Mouse (Mus musculus): ENCODE measurements around the gene Tcte1. TPM values are rescaled to one million over a fixed set of nuclear protein-coding genes. Genes with fewer than 3 reads are reported as not detected.

The Tcte1 gene
- total RNA-seq, 2 experiments from 2014 or later, result 0.58 to 0.64 TPM

DNA sequence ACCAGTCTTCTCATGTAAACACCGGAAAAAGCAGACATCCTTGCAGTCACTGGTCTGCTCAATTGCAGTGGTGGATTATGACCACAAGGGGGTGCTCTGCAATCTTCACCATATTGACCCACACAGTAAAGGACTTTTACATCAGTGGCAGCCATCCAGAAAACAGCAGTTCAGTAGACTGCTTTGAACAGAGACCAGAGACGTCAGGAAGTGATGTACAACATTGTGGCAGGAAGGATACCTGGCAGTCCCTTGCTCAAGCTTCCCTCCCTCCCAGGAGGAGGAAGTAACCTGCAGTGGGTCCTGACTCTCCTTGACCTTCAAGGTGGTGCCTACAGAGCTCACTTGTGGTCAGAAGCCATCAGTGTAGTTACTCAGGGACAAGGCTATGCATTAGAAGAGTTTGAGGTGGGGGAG is 58.3 kb downstream of the Tcte1 start:
- intact Hi-C loops (cut with DNase I), result loop anchor here (5.0 kb wide), 2 partner anchors 46 to 61 kb away; no protein-coding TSS in a partner anchor
- DNase-seq, result peak; percentile 78

DNA sequence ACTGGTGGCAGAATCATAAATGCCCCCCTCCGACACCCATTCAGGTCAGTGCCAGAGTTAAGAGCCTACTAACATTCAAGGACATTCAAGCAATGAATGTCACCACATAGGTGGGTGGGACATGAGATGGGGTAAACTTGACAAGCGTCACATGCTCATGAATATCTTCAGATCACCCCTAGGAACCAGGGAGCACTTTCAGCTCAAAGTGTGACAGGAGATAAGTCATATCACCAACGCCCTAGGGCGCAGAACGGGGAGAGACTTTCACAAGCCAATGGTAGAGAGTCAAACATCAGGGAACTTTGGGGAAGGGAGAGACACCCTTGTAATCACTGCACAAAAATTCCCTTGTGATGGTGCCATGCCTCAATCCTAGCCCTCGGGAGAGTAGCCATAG is 59.0 kb downstream of the Tcte1 start:
- intact Hi-C loops (cut with DNase I), result loop anchor here (5.0 kb wide), 2 partner anchors 45 to 60 kb away; no protein-coding TSS in a partner anchor
- DNase-seq, result no peak

DNA sequence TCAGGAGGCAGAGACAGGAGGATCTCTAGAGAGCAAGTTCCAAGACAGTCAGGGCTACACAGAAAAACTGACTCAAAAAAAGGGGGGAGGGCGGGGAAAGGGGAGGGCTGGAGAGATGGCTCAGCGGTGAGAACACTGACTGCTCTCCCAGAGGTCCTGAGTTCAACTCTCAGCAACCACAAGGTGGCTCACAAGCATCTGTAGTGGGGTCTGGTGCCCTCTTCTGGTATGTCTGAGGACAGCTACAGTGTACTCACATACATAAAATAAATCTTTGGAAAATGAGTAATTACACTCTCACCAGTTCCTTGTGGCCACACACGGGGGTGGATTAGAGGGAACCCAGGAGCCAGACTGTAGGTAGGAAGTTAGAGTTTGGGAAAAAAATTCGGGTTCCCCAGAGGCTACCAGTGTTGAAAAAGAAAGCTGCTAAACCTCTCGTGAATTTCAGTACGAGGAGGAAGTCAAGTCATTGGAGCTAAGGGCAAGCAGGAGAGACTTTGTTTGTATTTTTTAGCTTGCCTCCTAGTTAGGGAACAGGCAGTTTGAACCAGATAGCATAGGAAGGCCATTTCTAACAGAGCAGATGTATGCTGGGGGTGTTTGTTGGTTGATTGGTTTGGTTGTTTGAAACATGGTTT is 59.6 kb downstream of the Tcte1 start:
- intact Hi-C loops (cut with DNase I), result loop anchor here (5.0 kb wide), 2 partner anchors 44 to 59 kb away; no protein-coding TSS in a partner anchor
- DNase-seq, result no peak

DNA sequence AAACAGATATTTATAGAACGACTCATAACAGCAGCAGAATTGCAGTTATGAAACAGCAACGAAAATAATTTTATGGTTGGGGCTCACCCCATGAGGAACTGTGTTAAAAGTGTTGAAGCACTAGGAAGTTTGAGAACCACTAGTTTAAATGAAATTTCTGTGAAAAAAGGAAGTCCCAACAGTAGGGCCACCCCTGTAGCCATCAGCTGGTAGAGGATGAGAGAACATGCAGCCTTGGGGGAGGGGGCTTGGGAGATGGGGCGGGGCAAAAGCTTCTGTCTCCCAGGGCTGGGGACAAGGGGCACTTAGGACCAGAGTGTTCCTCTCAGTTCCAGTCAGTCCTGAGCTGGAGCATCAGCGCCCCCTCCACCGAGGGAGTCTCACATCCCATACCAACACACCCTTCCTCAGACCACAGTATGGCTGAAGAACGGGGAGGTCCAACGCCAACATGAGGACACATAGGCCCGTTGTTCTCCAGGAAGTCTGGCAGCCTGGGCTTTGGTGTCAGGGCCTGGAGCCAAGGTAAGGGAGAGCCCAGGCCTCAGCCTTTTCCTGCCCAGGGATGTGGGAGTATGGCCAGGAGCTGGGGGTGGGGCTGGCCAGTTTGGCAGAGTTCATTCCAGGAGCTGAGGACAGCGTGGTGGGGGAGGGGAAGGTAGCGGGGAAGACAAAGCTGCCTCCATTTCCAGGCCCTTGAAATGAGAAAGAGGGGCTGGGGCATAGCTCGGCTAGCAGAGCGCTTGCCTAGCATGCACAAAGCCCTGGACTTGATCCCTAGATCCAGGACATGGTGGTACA is 61.1 kb downstream of the Tcte1 start:
- intact Hi-C loops (cut with DNase I), result loop anchor here (5.0 kb wide), 2 partner anchors 43 to 58 kb away; no protein-coding TSS in a partner anchor
- peak; percentile 96 for DNase-seq

DNA sequence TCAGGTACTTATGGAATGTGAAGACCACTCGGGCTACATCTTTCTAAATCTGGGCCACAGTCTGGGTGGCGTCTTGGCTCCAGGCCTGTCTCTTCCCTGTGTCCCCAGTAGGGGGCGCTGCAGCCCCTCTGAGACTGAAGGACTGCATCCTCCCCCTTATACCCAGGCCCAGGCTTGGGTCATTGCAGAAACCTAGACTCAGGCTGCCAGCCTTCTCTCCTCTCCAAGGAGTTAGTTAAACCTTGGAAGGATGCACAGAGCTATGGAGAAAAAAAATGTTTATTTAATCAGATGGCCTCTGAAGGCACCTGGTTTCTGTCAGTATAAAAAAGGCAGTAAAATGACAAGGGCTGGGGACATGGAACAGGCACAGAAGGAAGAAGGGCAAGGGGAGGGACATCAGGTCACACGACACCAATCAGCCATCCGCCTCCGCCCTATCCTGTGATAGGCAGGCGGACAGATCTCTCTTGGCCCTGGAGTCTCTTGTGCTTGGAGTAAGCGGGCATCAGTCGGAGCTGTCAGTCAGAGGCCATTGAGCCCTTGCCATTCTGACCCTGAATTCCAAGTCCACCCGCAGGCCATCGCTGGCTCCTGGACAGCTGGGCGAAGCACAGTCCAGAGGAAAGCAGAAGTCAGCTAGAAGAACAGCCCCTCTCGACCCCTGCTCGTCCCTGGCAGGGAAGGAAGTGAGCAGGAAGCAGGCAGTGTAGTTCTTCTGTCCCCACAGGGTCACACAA is 61.9 kb downstream of the Tcte1 start:
- peak; percentile 88 for DNase-seq
- intact Hi-C loops (cut with DNase I), result loop anchor here (5.0 kb wide), 2 partner anchors 42 to 57 kb away; no protein-coding TSS in a partner anchor

DNA sequence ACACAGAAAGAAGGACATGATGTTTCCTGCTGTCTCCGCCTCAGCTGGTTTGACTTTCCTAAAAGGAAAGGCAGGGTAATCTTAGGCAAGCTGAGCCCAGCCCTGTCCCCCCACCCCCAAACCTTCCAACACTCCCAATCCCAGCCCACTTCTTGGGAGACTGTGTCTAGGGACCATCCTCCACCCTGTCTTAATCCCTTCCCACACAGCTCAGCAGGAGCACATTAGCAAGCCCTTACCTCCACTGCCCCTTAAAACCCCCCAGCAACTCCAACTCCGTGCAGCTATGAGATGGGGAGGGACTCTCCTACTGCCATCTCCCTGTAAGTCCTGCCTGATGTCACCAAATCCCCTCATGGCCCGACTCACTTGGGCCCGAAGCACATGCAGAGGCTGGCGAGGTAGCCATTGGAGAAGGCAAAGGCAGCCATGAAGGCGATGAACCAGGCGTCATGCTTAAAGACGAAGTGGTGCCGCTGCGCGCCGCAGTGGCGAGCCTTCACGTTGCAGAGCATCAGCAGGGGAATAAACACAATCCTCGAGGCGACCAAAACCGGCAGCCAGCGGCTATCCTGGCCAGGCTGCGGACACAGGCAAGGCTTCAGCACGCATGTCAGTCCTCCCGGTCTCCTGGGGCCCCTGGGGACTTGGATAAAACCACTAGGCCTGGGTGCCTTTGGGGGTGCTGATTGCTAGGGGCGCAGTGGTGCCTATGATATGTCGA is 62.7 kb downstream of the Tcte1 start:
- intact Hi-C loops (cut with DNase I), result no loop called here
- DNase-seq, result no peak

DNA sequence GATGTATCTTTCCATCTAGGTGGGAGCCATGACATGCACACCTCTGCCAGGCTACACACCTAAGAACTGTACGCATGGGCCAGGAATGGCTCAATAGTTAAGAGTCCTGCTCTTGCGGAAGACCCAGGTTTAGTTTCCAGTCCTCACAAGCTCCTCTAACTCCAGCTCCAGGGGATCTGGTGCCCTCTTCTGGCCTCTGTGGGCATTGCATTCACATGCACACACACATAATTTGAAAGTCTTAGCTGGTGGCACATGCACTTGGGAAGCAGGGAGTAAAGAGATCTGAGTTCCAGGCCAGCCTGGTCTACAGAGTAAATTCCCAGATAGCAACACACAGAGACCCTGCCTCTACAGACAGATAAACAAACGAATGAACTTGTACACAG is 63.2 kb downstream of the Tcte1 start:
- DNase-seq, result no peak
- intact Hi-C loops (cut with DNase I), result no loop called here

DNA sequence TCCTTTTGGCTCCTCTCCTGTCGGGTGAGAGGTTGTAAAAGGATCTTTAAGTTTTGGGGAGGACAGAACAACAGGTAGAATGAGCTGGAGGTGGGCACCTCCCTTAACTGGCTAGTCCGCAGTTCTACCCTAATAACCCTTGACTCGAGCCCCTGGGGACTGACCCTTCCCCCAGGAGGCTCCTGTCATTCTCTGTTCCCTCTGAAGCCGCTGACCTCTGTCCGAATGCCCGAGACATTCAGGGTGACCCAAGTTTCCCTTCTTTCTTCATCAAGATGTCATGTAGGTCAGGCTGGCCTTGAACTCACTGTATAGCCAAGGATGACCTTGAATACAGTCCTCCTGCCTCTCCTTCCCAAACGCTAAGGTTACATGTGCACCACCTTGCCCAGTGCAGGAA is 65.1 kb downstream of the Tcte1 start:
- intact Hi-C loops (cut with DNase I), result no loop called here
- DNase-seq, result no peak

DNA sequence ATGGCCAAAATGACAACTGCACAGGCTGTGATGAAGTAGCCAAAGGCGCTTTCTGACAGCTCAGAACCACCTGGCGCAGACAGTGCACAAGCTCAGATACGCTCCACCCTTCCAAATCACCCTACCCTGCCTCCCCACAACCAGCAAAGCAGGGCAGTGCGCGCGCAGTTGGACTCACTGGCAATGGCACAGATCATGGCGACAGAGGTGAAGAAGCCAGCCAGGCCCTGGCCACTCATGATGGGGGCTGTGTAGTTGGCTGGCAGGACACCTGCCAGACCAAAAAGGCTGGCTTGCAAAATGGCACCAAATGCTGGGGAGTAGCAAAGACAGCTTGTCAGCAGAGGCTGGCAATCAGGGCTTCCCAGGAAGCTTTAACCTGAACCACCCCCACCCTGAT is 66.0 kb downstream of the Tcte1 start:
- intact Hi-C loops (cut with DNase I), result no loop called here
- DNase-seq, result no peak

DNA sequence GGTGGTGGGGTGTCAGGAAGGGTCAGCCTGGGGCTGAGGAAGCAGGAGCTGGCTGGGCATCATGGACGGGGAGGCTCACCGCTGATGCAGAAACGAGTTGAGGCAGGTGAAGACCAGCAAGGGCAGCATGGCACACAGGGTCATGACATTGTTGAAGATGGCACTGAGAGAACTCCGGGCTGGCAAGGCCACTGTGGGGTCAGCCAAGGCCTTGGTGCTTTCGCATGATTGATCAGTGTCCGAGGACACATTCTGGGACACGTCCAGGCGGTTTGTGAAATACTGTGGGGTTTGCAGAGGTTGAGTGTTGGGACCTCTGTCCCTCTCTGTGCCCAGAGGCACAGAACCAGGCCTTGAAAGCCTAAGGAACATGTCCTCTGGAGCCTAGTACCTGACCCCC is 66.6 kb downstream of the Tcte1 start:
- intact Hi-C loops (cut with DNase I), result no loop called here
- DNase-seq, result no peak

DNA sequence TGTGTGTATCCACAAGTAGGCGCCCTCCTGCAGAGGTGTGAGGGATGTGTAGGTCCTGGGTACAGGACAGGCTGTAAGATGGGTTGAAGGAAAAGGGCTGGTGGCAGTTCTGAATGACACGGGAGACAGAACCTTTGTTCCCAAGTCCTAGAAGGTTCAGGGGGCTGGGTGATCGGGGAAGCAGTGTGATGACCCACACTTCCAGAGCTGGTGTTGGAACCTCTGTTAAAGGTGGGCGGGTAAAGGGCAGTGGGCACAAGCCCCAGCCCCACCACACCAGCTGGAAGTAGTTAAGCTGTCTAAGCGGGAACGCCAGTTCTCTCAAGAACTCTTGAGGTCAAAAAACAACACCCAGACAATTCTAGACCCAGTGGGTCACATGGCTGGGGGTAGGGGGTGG is 67.2 kb downstream of the Tcte1 start:
- no peak for DNase-seq
- intact Hi-C loops (cut with DNase I), result no loop called here

DNA sequence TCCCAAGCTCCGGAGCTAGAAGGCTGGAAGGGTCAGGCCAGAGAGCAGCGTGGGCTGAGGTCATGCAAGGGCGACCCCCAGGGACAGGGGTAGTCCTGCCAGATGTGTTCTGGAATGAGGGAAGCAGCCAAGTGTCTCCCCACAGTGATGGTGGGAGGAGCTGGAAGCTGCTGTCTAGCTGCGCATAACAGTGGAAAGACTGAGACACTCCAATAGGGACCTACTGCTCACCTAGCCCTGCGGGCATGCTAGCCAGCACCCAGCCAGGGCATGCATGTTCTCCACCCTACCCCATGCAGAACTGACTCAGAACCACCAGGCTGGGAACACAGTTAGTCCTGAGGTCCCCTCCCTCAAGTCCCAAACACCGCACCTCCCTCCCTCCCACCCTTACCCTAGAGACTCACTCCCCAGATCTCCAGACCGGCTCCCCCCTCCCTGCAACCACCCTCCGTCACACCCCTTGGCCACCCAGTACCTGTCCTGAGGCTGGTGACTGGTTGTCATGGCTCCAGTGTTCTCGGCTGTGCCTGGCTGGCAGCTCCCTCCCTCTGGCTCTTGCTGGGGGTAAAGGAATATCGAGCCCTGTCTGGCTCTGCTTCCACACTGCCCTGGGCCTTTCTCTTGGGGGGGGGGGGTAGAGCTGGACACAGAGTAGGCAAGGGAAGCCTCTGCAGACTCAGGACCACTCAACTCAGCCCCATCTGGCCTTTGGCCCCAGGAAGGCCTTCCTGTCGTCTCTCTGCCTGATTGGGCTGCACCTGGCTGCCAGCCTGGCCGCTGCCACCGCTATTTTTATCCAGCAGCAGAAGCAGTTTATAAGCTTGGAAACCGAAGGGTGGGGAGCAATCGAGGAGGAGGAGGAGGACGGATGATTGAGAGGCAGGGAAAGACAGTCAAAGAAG is 68.7 kb downstream of the Tcte1 start:
- intact Hi-C loops (cut with DNase I), result no loop called here
- DNase-seq, result no peak

Other genes starting within 250 kb of the Tcte1 start
- 10 to 100 TPM; 56.5 to 57.1 TPM for gene Cdc5l, start 89.7 kb upstream of the Tcte1 start, total RNA-seq (2021)
- 1 to 10 TPM; 2.0 to 3.0 TPM for gene Spats1, start 48.0 kb upstream of the Tcte1 start, total RNA-seq (2021)
- gene Aars2, start 16.6 kb upstream of the Tcte1 start, total RNA-seq (2021), result 10 to 100 TPM; 24.2 to 26.2 TPM
- 10 to 100 TPM; 90.3 to 92.2 TPM for gene Tmem151b, start 26.2 kb downstream of the Tcte1 start, total RNA-seq (2021)
- gene Nfkbie, start 32.3 kb downstream of the Tcte1 start, total RNA-seq (2021), result 1 to 10 TPM; 2.4 to 2.7 TPM
- 10 to 100 TPM; 39.2 to 40.2 TPM for gene Slc35b2, start 40.4 kb downstream of the Tcte1 start, total RNA-seq (2021)
- gene Hsp90ab1, start 49.8 kb downstream of the Tcte1 start, total RNA-seq (2021), result 1,000 to 10,000 TPM; 1,680 to 1,682 TPM
- 10 to 100 TPM; 68.8 to 69.9 TPM for gene Slc29a1, start 76.2 kb downstream of the Tcte1 start, total RNA-seq (2021)
- gene Mymx, start 78.7 kb downstream of the Tcte1 start, total RNA-seq (2021), result not detected
- 1 to 10 TPM in 1 of 2 experiments, under 1 TPM in 1; 0.14 to 3.6 TPM for gene Capn11, start 135.9 kb downstream of the Tcte1 start, total RNA-seq (2021)
- gene Mrpl14, start 162.9 kb downstream of the Tcte1 start, total RNA-seq (2021), result 10 to 100 TPM; 49.2 to 55.7 TPM
- gene Tmem63b, start 163.5 kb downstream of the Tcte1 start, total RNA-seq (2021), result 100 to 1,000 TPM; 272 to 284 TPM
- gene 1600014C23Rik, start 210.4 kb downstream of the Tcte1 start, total RNA-seq (2021), result not detected